Mouse (Mus musculus) granulocyte monocyte progenitor cell, adult 5-6 weeks (primary cell): ENCODE data around the gene Hoxa5. TPM values are rescaled to one million over a fixed set of nuclear protein-coding genes. Genes with fewer than 3 reads are reported as not detected.

Source experiments
- ATAC-seq: replicated peaks from 2 replicates; pipeline ENCODE4 v1.8.0; 2016; ENCODE audit warnings: mild to moderate bottlenecking, moderate TSS enrichment, inconsistent platforms; ENCODE audit not compliant: poor library complexity, severe bottlenecking
- total RNA-seq, 2 experiments: library from RNA; stranded (forward) in 1 of 2; stranded (reverse) in 1 of 2; fragments of 200-712, 200-1000 nt in 1 of 2; fragments of >200 nt in 1 of 2; fragmentation: Nextera tagmentation in 1 of 2; gene quantifications; 2 replicates each; pipeline ENCODE4 v1.2.3; 2014 to 2017

Gene Hoxa5
- total RNA-seq, 2 experiments from 2014 or later, result 0.36 to 2.3 TPM

DNA sequence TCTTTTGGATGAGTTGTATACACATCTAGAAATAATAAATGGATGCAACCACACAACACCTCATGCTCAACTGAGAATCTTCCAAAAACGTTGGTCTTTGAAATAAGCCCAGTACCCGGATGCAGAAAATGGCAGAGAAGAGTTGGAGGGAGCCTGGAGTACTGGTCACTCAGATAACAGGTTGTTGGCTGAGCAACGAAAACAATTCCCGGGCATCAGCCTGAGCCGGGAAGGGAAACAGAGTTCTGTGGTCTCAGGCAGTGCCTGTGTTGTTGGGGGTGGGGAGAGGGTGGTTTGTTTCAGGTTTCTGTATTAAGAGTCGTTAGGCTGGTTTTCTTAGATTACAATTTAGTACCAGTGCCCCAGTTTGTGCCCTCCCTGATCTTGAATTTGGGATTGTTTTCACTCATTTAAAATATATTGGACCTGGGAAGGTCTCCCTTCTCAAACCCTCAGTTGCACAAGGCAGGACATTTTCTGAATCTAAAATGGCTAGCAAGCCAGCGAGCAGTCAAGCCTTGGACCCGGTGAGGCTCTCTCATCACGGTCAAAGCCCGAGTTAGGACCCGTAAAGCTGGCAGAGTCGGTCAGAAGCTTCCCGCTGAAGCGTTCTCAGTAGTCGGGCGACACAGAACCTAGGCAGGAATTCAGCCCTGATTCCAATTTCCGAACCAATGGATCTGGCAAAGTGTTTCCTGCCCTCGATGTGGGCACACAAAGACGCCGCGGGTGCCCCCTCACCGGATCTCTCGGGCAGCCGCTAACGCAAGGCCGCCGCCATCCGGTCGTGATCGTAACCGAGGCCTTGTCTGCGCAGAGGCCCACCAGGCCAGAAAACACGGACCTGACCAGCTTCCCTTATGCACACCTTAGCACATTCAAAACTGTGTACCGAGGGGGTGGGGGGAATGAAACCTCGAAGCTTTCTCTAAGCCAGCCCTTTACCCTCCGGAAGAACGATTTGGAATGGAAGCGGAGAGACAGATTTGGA, 24.4 kb upstream of the Hoxa5 start:
- ATAC-seq, result no peak

DNA sequence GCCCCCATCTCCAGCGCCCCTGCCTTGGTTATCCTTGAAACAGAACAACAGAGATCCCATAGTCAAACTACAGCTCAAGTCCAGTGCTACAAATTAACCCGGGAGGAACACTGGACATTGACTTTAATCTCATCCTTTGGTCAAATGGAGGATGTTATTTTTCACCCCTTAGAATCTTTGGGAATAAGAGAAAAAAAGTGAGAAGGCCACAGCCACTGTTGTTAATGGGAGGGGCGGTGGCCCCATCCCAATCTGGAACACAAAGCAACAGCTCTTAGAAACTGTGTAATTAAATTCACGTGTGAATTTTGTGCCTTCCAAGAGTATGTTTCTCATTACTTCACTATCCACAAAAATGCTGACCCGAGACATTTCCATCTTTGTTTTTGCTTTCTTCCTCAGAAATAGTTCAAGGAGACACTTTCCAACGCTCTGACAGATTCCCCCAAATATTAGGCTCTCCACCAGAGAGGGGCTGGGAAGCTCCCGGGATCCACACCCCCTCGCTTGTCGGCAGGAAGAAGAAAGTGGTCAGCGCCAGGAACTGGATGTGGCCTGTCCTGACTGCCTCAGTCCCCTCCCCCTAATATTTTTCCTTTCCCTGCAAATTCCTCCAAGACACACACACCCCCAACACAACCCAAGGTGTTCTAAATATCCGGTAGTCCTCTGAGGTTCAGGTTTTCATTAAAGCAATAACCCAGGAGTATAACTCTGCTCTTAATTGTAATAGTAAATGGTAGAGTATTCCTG, 23.3 kb upstream of the Hoxa5 start:
- ATAC-seq, result no peak

DNA sequence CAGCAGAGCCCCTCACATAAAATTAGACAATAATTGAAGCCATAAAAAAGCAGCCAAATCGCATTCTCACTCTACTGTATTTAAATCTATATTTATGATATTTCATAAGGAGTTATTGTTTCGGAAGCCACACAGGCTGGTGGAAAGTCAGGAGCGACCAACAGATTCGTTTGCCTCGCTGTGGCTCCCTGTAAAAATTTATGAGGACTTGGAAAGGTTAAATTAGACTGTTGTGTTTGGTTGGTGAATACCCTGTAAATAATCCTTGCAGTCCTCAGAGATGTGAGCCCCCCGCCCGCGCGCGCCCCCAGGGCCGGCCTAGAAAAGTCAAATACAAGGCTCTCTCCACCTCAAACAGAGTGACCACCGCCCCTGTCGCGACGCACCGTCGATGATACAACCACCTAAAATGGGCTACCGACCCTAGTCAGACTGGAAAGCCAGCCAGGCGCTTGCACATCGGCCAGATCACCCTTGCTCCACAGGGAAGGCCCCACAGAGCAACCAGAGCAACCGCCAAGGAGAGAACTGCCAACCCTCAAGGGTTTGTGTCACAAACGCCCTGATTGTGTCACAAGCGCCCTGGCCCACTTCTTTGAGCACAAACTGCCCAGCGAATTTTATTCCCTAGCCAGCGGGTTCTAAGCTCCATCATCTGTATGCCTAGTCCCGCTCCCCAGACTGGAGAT, 22.3 kb upstream of the Hoxa5 start:
- peak; percentile 36 for ATAC-seq

DNA sequence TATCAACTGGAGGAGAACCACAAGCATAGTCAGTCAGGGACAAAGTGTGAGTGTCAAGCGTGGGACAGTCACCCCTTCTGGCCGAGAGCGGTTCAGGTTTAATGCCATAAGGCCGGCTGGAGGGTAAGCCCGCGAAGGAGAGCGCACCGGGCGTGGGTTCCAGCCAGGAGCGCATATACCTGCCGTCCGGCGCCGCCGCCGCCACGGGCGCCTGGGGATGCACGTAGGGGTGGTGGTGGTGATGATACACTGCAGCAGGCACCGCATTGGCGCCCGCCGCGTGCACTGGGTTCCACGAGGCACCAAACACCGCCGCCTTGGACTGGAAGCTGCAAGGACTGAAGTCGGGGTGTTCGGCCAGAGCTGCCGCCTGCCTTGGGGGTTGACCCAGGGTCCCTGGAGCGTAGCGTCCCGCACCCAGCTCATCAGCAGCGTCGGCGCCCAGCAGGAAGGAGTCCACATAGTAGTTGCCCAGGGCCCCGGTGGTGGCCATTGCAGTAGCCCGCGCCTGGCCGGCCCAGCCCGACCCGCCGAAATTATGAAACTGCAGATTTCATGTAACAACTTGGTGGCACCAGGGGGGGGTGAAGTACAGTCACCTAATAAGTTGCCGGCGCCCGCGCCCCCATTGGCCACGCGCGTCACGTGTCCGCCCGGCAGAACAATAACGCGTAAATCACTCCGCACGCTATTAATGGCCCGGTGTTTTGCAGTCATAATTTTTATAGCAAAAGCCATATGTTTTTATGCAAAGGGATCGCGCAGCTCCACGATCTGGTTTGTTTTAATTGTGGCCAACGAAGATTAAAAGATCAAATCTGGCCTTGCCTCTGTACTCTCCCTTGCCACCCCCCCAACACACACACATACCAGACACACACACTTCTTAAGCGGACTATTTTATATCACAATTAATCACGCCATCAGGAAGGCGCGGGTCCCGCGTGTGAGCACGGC, 21.5 kb upstream of the Hoxa5 start:
- peak; percentile 45 for ATAC-seq

DNA sequence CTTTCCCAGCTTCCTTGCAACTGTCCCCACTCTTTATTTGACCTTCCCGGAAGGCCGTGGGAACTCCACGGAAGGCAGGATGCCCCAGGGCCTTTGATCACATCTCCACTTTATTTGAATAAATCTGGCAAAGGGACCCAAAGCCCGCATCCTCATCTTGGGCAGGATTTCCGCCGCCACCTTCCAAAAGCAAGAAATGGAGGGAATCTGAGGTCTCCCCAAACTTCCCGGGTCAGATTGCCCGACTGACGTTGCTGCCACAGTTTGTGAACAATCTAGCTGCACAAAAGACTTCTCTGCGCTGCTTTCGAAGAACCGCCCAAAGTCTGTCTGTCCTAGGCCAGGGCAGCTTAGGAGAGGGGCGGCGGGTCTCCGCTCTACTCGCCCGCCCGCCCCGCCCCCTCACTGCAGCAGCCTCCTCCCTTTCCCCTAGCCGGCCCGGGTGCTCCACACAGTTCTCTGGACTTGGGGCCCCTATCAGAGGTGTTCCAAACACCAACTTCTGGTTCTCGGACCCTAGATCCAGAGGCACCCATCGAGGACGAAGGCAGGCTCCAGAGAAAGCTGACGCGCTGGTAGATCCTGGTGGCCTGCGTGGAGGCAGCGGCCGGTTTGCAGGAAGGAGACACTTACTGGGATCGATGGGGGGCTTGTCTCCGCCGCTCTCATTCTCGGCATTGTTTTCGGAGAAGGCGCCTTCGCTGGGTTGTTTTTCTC, 20.7 kb upstream of the Hoxa5 start:
- ATAC-seq, result no peak

DNA sequence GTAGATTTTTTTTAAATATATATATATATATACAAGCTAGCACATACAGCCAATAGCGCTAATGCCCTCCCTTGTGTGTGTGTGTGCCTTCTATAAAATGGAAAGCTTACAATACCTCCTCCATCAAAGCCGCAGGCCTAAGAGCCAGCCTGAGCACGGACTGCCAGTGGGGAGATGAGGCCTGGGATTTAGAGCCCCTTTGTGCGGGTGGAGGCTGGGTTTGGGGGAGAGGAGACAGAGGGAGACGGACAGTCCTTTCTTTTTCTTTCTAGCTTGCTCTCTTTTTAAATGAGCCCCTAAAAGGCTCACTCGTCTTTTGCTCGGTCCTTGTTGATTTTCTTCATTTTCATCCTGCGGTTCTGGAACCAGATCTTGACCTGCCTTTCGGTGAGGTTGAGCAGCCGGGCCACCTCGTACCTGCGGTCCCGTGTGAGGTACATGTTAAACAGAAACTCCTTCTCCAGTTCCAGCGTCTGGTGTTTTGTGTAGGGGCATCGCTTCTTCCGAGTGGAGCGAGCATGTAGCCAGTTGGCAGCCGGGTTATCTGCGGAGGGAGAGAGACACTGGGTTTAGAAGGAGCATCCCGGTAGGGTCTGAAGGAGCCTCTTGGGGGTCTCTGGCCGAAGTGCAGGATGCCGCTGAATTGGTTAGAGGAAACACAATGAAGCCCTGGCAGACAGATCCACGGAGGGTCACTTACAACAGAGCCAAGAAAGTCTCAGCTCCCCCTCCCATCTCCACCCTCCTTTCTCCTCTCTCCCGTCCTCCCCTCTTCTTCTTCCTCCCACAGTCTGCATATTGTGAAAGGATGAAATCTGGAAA, 19.8 kb upstream of the Hoxa5 start:
- ATAC-seq, result no peak

DNA sequence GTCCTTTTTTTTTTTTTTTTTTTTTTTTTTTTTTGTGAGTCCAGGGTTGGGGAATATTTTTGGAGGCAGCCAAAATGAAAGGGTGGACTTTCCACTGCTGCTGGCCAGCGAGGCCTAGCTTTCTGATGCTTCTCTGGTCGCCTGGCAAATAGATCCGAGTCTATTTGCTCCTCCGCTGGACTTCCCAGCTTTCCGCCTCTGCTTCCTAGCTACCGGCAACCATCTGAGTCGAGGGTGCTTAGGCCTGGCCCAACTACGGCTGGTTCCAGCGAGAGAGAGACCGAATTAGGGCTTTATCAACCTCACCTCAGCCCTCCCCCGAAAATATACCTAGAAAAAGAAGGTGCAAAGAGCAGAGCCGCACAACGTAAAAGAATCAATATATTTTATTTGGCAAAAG, 18.3 kb upstream of the Hoxa5 start:
- no peak for ATAC-seq

DNA sequence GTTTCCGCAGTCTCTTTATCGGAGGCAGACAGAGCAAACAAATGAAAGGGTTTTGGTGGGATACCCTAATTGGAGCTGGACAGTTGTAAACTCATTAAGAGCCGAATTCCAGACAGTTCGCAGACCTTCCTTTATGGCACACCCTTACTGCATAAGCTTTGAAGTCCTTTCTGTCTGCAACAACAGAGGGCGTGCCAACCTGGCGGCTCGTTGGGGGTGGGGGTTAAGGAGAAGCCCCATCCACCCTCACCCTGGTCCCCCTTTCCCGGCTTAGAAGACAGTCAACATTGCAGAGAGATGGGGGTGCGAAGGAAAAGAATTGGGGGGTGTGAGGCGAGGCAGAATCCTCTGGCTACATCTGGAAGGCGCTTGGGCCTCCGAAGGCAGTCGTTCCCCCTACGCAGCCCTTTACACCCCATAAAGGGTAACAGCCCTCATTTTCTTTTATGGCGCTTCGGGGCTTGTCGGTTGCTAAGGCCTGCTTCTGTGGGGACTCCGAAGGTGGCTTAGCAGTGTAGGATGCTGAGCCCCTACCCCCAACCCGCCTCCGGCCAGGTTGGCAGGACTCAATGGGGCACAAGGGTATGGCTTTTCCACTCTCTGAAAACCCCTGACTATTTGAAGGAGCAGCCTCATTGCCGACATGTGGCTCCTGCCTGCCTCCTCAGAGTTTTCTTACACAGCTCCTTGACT, 17.8 kb upstream of the Hoxa5 start:
- no peak for ATAC-seq

DNA sequence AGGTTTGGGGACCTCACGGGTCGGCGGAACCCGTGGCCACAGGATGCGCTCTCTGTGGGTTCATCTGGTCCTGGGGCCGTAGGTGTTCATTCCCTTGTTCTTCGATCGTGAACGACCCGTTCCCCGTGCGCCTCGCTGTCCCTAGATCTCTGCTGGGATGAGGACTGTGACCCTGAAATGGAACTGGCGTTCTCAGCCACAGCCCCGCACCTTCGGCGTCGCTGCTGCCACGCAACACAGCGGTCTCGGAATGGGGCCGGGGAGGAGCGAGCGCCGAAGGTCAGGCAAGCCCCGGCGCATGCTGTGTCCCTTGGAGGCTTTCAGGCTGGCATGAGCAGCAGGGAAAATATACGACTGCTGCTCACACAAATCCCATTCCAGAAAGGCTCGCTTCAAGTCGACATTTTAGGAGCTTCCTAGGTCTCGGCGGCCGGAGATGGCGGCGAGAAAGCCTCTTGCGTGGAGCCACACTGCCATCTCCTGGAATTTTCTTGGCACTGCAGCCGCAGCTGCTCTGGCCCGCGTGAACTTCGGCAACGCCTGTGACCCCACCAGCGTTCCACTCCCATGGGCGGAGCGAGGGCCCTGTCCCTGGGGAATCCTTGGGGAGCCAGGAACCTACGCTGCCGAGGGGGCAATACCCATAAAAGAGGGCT, 17.1 kb upstream of the Hoxa5 start, which contains the start of gene Hoxa7:
Gene Hoxa7 (minus strand): TSS at position 518 of the 656 bp plus-strand sequence.
- ATAC-seq, result peak; percentile 60

DNA sequence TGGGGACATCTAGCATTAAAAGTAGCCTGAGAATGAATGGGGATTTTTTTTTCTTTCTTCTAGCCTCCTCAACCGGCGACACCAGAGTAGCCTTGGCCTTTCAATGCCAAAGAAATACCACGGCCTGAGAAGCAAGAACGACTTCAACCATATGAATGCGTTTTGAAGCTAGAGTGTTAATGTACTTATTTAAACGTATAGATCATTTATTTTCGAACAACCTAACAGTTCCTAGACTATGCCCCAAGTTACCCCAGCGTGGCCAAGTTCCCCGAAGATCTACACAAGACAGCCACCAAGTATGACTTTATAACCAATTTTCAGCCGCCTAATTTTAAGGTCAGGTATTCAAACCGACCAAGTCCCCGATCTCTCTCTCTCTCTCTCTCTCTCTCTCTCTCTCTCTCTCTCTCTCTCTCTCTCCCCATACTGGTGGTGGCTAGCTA, 16.5 kb upstream of the Hoxa5 start:
- no peak for ATAC-seq

DNA sequence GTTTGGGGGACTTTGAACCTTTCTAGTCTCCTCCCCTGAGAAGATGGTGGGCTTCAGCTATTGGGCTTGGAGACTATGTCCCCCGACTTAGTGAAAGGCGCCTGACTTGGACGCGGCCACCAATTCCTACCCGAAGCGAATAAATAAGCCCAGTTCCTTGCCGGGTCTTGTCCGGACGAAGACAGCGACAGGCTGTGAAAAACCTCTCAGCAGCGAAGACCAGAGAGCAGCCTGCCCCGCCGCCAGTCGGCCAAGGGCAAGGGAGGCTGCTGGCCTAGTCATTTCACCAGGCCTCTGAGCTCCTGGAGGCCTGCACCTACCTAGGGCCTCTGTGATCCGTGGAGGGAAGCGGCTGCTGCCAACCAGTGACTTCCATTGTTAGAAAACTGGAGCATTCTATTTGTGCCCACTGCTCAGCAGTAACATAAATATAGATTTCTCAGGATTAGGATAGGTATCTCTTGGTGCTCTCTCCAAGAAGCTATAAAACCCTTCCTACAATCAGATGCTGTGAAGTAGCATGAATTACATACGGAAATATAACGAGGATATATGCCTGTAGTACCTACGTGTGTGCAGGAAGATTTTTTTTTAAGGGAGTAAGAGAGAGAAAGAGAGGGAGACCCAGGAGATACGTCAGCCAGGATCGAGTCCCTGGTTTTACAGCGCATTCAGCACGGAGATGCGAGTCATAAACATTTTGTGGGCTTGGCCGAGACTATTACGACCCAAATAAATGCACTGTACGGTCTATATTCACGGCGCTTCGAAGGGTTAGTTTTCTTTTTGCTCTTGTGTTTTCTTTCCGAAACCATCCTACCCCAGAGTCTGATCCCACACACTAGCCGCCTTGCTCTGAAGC, 15.8 kb upstream of the Hoxa5 start:
- ATAC-seq, result no peak

DNA sequence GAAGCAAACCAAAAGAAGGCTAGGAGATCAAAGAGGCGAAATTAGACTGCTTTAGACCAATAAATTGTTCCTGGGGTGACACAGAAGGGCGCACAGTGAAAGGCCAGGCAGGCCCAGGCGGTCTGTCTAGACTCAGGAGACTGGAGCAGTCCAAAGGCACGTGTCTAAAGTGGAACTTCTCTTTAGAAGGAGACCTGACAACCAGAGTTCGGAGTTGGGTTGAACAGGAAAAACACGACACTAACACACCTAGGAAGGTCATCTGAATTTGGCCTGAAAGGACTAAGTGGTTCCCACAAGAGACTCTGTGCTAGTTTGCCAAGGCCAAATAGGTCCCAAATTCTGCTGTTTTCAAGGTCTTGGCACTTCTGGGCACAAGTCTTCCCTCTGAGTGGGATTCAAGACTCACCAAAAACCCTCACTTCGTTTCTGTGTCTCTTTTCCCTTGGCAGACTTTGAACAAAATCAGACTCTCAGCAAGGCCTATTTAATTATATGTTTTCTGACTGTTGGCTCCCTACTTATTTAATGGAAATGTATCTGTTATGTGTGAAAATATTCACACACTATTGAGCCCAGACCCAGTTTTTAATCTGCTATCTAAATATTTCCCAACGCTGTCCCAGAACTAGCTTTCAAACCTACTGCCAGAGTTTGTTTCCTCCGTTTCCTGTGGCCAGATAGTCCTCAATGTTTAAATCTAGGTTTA, 15.0 kb upstream of the Hoxa5 start:
- ATAC-seq, result no peak

DNA sequence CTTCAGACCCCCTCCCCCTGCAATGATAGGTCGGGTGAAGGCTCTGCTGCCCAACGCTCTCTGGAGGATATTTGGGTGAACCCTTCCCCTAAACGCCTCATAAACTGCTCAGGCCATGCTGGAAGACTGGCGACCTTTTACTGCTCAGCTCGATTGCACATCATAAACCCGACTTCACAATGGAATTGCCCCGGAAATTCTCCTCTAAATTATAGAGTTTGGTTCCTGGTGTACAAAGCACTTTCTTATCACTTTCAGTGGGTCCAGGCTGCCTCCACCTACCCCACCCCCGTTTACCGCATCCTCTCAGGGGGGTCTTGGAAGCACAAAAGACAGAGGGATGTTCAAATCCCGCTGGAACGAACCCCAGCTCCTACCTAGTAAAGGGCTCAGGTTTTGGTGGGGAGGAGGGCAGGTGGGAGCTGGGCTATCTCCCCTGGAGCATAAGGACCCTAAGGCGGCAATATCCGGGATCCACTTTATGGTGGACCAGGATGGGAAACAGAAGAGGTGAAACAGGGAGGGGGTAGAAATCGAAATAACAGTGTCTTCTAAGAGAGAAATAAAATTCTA, 14.3 kb upstream of the Hoxa5 start:
- ATAC-seq, result no peak

DNA sequence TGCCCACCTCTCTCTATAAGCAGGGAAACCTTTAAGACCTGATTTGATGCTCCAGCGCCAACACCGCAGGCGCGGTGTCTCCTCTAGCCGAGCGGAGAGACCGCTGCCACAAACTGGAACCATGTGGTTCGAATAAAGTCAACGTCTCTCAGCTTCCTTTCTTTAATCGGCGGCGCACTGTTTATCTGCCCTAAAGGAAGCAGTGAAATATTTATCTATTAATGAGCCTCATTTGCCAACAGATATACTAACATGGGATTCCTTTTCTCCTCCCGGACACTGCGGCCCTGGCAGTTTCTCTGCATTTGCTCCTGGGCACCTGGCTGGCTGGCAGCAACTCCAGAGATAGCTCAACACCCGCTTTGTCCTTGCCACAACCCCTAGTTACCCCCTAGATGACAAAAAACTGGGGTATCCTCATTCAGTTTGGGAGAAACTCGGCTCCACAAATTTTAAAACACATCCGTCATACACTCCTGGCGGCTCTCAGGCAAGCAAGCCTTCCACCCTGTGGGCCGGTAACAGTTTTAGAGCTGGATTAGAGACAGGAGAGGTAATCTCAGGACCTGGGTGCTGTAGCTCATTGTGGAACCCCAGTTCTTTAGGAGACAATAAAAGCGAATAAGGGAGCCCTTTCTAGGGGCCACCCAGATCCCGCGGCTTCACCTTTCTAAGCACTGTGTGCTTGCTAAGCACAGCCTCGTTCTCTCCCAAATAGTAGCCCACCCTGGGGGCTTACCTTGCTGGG, 13.7 kb upstream of the Hoxa5 start:
- ATAC-seq, result no peak

DNA sequence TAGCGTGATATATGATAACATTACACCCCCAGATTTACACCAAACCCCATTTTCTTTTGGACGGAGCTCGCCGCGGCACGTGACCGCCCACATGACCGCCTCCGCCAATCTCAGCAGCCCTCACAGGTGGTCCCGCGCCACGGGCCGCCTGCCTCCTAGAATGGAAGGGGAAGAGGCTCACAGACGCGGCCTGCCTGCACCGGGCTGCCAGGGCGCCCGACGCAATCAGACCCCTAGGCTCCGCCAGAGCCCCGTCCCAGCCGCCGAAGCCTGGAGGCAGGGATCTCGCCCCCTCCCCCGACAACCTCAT, 13.0 kb upstream of the Hoxa5 start:
- ATAC-seq, result peak; percentile 59
